Mouse (Mus musculus) forebrain, embryonic 12.5 days (tissue): Measurements from ENCODE around the gene Gm10097. TPM values are rescaled to one million over a fixed set of nuclear protein-coding genes. Genes with fewer than 3 reads are reported as not detected.

Experiments used
- ATAC-seq: fragments of 200-750 bp; cut with Nextera tagmentation; 2 replicates; pipeline ENCODE4 v1.8.0; 2017; ENCODE audit warnings: moderate TSS enrichment; ENCODE audit not compliant: low FRiP score
- H3K27ac ChIP-seq: fragments of 300-500 bp; sonication (generic); 2 replicates; pipeline ENCODE4 v1.5.1; 2016; ENCODE audit warnings: mild to moderate bottlenecking
- H3K27me3 ChIP-seq: fragments of 300-500 bp; sonication (generic); 2 replicates; pipeline ENCODE4 v1.6.1; 2016; ENCODE audit warnings: mild to moderate bottlenecking
- H3K36me3 ChIP-seq: fragments of 300-500 bp; sonication (generic); replicated peaks from 2 replicates; pipeline ENCODE4 v1.6.1; 2016; ENCODE audit warnings: mild to moderate bottlenecking
- H3K4me1 ChIP-seq: fragments of 300-500 bp; sonication (generic); 2 replicates; pipeline ENCODE4 v1.6.1; 2016
- H3K4me2 ChIP-seq: fragments of 300-500 bp; sonication (generic); 2 replicates; pipeline ENCODE4 v1.6.1; 2016; ENCODE audit warnings: mild to moderate bottlenecking, moderate library complexity
- H3K4me3 ChIP-seq: fragments of 300-500 bp; sonication (generic); replicated peaks from 2 replicates; pipeline ENCODE4 v1.5.1; 2016; ENCODE audit warnings: mild to moderate bottlenecking
- H3K9ac ChIP-seq: fragments of 300-500 bp; sonication (generic); 2 replicates; pipeline ENCODE4 v1.6.1; 2016; ENCODE audit warnings: mild to moderate bottlenecking
- H3K9me3 ChIP-seq: fragments of 300-500 bp; sonication (generic); 2 replicates; pipeline ENCODE4 v1.6.1; 2016
- WGBS: fragments of 180-500 bp; shearing (Covaris S2); methylation state at CpG from one replicate; pipeline ENCODE4 v1.1.7; 2016; 5-methylcytosine and 5-hydroxymethylcytosine counted together
- polyA plus RNA-seq: library from polyadenylated mRNA; unstranded; fragments of >200 nt; fragmentation: Nextera tagmentation; extraction: Ambion mirVana; gene quantifications from 2 replicates; pipeline ENCODE4 v1.2.1, GENCODE M21; 2016

Gm10097 gene
- polyA plus RNA-seq, 1 experiment from 2014 or later: 0.09 TPM

GRCm38 (mm10) chr10:5057661-5058060, 11.3 kb upstream of the Gm10097 start:
- Histone ChIP-seq H3K27me3 (no peaks in the 10 kb centered on the region), H3K4me1 (peaks cover 10% of the 10 kb centered on the region), H3K36me3 (no peaks in the 10 kb centered on the region), H3K4me3 (no peak overlapping the region), H3K9me3 (no peaks in the 10 kb centered on the region), H3K9ac (no peak overlapping the region), H3K4me2 (no peak overlapping the region), H3K27ac (no peak overlapping the region)
- WGBS: 86% methylated on average over 15 of the region's 15 CpGs
- no peak for ATAC-seq

- no peak for ATAC-seq
- Histone ChIP-seq H3K4me3 (no peak overlapping the region), H3K4me1 (peaks cover 10% of the 10 kb centered on the region), H3K27me3 (no peaks in the 10 kb centered on the region), H3K36me3 (no peaks in the 10 kb centered on the region), H3K9ac (no peak overlapping the region), H3K9me3 (no peaks in the 10 kb centered on the region), H3K27ac (no peak overlapping the region), H3K4me2 (no peak overlapping the region)
- WGBS: 91% methylated on average over 2 of the region's 2 CpGs
Observed at GRCm38 (mm10) chr10:5058876-5059275, 10.1 kb upstream of the Gm10097 start.

- no peak for ATAC-seq
- whole genome bisulfite sequencing: 90% methylated on average over 2 of the region's 2 CpGs
Observed at GRCm38 (mm10) chr10:5059983-5060382, 9.0 kb upstream of the Gm10097 start.

GRCm38 (mm10) chr10:5067113-5067512, 1.9 kb upstream of the Gm10097 start:
- ATAC-seq: no peak
- WGBS: 89% methylated on average over 3 of the region's 3 CpGs
- no peaks in the 10 kb centered on the region for H3K9me3 ChIP-seq

More at GRCm38 (mm10) chr10:5059983-5060382, 9.0 kb upstream of the Gm10097 start:
- no peaks in the 10 kb centered on the region for H3K36me3 ChIP-seq
- H3K27me3 ChIP-seq: no peaks in the 10 kb centered on the region
- H3K4me2 ChIP-seq: no peak overlapping the region
- no peak overlapping the region for H3K9ac ChIP-seq
- no peak overlapping the region for H3K27ac ChIP-seq
- no peaks in the 10 kb centered on the region for H3K9me3 ChIP-seq
- H3K4me3 ChIP-seq: no peak overlapping the region
- H3K4me1 ChIP-seq: peaks cover 10% of the 10 kb centered on the region

GRCm38 (mm10) chr10:5070168-5070940, 1.4 kb downstream of the Gm10097 start:
- WGBS: 90% methylated on average over 11 of the region's 11 CpGs
- no peaks in the 10 kb centered on the region for H3K27me3 ChIP-seq
- H3K9me3 ChIP-seq: no peaks in the 10 kb centered on the region
- no peak overlapping the region for H3K27ac ChIP-seq
- H3K36me3 ChIP-seq: no peaks in the 10 kb centered on the region
- no peak overlapping the region for H3K4me3 ChIP-seq
- H3K9ac ChIP-seq: no peak overlapping the region
- ATAC-seq: no peak
- H3K4me2 ChIP-seq: no peak overlapping the region
- H3K4me1 ChIP-seq: no peaks in the 10 kb centered on the region

More at GRCm38 (mm10) chr10:5067113-5067512, 1.9 kb upstream of the Gm10097 start:
- no peak overlapping the region for H3K4me3 ChIP-seq
- no peak overlapping the region for H3K4me2 ChIP-seq
- no peaks in the 10 kb centered on the region for H3K27me3 ChIP-seq
- no peak overlapping the region for H3K27ac ChIP-seq
- no peaks in the 10 kb centered on the region for H3K4me1 ChIP-seq
- no peaks in the 10 kb centered on the region for H3K36me3 ChIP-seq
- no peak overlapping the region for H3K9ac ChIP-seq

- no peak overlapping the region for H3K9ac ChIP-seq
- no peak overlapping the region for H3K4me2 ChIP-seq
- no peaks in the 10 kb centered on the region for H3K36me3 ChIP-seq
- H3K4me3 ChIP-seq: no peak overlapping the region
- no peak overlapping the region for H3K27ac ChIP-seq
- no peak for ATAC-seq
- 79% methylated on average over 3 of the region's 3 CpGs for WGBS
- no peaks in the 10 kb centered on the region for H3K4me1 ChIP-seq
- no peaks in the 10 kb centered on the region for H3K9me3 ChIP-seq
- no peaks in the 10 kb centered on the region for H3K27me3 ChIP-seq
Observed at GRCm38 (mm10) chr10:5070941-5071231, 1.9 kb downstream of the Gm10097 start.

GRCm38 (mm10) chr10:5072054-5072453, 3.1 kb downstream of the Gm10097 start:
- Histone ChIP-seq H3K27ac (no peak overlapping the region), H3K36me3 (no peaks in the 10 kb centered on the region), H3K9ac (no peak overlapping the region), H3K4me3 (no peak overlapping the region), H3K9me3 (no peaks in the 10 kb centered on the region), H3K4me1 (no peaks in the 10 kb centered on the region), H3K27me3 (no peaks in the 10 kb centered on the region), H3K4me2 (no peak overlapping the region)
- no peak for ATAC-seq
- 77% methylated on average over 8 of the region's 8 CpGs for WGBS

- H3K27ac ChIP-seq: no peak overlapping the region
- H3K27me3 ChIP-seq: no peaks in the 10 kb centered on the region
- H3K9ac ChIP-seq: no peak overlapping the region
- ATAC-seq: no peak
- WGBS: 91% methylated on average over 7 of the region's 7 CpGs
- H3K4me1 ChIP-seq: no peaks in the 10 kb centered on the region
- H3K4me3 ChIP-seq: no peak overlapping the region
- no peaks in the 10 kb centered on the region for H3K9me3 ChIP-seq
- H3K4me2 ChIP-seq: no peak overlapping the region
- no peaks in the 10 kb centered on the region for H3K36me3 ChIP-seq
Observed at GRCm38 (mm10) chr10:5075724-5076123, 6.7 kb downstream of the Gm10097 start.

GRCm38 (mm10) chr10:5079945-5080468, 11.0 kb downstream of the Gm10097 start:
- Histone ChIP-seq H3K4me2 (no peak overlapping the region), H3K36me3 (no peaks in the 10 kb centered on the region), H3K27me3 (no peaks in the 10 kb centered on the region), H3K9ac (no peak overlapping the region), H3K4me1 (no peaks in the 10 kb centered on the region), H3K9me3 (no peaks in the 10 kb centered on the region), H3K27ac (no peak overlapping the region), H3K4me3 (no peak overlapping the region)
- WGBS: 82% methylated on average over 9 of the region's 9 CpGs
- ATAC-seq: no peak

- H3K27ac ChIP-seq: no peak overlapping the region
- no peak overlapping the region for H3K9ac ChIP-seq
- H3K4me3 ChIP-seq: no peak overlapping the region
- no peak for ATAC-seq
- no peaks in the 10 kb centered on the region for H3K9me3 ChIP-seq
- H3K4me1 ChIP-seq: no peaks in the 10 kb centered on the region
- H3K4me2 ChIP-seq: no peak overlapping the region
- H3K27me3 ChIP-seq: no peaks in the 10 kb centered on the region
- H3K36me3 ChIP-seq: no peaks in the 10 kb centered on the region
- WGBS: 84% methylated on average over 6 of the region's 6 CpGs
Observed at GRCm38 (mm10) chr10:5083716-5084115, 14.7 kb downstream of the Gm10097 start.

GRCm38 (mm10) chr10:5085792-5086191, 16.8 kb downstream of the Gm10097 start:
- H3K4me1 ChIP-seq: no peaks in the 10 kb centered on the region
- no peak overlapping the region for H3K4me2 ChIP-seq
- H3K9me3 ChIP-seq: no peaks in the 10 kb centered on the region
- no peaks in the 10 kb centered on the region for H3K27me3 ChIP-seq
- no peak overlapping the region for H3K4me3 ChIP-seq
- ATAC-seq: no peak
- WGBS: 91% methylated on average over 5 of the region's 5 CpGs
- no peaks in the 10 kb centered on the region for H3K36me3 ChIP-seq
- H3K9ac ChIP-seq: no peak overlapping the region
- H3K27ac ChIP-seq: no peak overlapping the region

- no peaks in the 10 kb centered on the region for H3K4me1 ChIP-seq
- no peaks in the 10 kb centered on the region for H3K9me3 ChIP-seq
- no peak overlapping the region for H3K27ac ChIP-seq
- no peaks in the 10 kb centered on the region for H3K27me3 ChIP-seq
- H3K36me3 ChIP-seq: no peaks in the 10 kb centered on the region
- H3K4me2 ChIP-seq: no peak overlapping the region
- no peak for ATAC-seq
- H3K4me3 ChIP-seq: no peak overlapping the region
- 92% methylated on average over 6 of the region's 6 CpGs for WGBS
- no peak overlapping the region for H3K9ac ChIP-seq
Observed at GRCm38 (mm10) chr10:5086329-5086728, 17.3 kb downstream of the Gm10097 start.

GRCm38 (mm10) chr10:5087336-5087735, 18.3 kb downstream of the Gm10097 start:
- WGBS: 83% methylated on average over 7 of the region's 7 CpGs

More at GRCm38 (mm10) chr10:5087336-5087735, 18.3 kb downstream of the Gm10097 start:
- Histone ChIP-seq H3K4me2 (no peak overlapping the region), H3K9ac (no peak overlapping the region), H3K27ac (no peak overlapping the region), H3K4me3 (no peak overlapping the region), H3K4me1 (no peaks in the 10 kb centered on the region), H3K9me3 (no peaks in the 10 kb centered on the region), H3K27me3 (no peaks in the 10 kb centered on the region), H3K36me3 (no peaks in the 10 kb centered on the region)
- ATAC-seq: no peak
